Mouse (Mus musculus) testis, adult 2 months (tissue): Measurements from ENCODE around the gene Gtf3c4. TPM values are rescaled to one million over a fixed set of nuclear protein-coding genes. Genes with fewer than 3 reads are reported as not detected.
A peak's percentile ranks its signal among the peaks of the same experiment; 100 is the strongest.

Source experiments
- H3K27ac ChIP-seq: fragments of 200-500 bp; 2 replicates; pipeline ENCODE4 v1.5.1; 2012; ENCODE audit warnings: low read depth, low read length; ENCODE audit not compliant: control insufficient read depth, insufficient read depth
- H3K27me3 ChIP-seq: fragments of 200-500 bp; 2 replicates; pipeline ENCODE4 v1.6.1; 2012; ENCODE audit warnings: mild to moderate bottlenecking, low read length, moderate library complexity; ENCODE audit not compliant: control insufficient read depth, insufficient read depth
- H3K36me3 ChIP-seq: fragments of 200-500 bp; 2 replicates; pipeline ENCODE4 v1.6.1; 2012; ENCODE audit warnings: mild to moderate bottlenecking, low read length; ENCODE audit not compliant: control insufficient read depth, insufficient read depth
- H3K4me1 ChIP-seq: fragments of 200-500 bp; 2 replicates; pipeline ENCODE4 v1.6.1; 2012; ENCODE audit warnings: low read length; ENCODE audit not compliant: control insufficient read depth, insufficient read depth
- H3K4me3 ChIP-seq: fragments of 200-500 bp; 2 replicates; pipeline ENCODE4 v1.5.1; 2012; ENCODE audit warnings: low read depth, mild to moderate bottlenecking, low read length, moderate library complexity, mixed read lengths; ENCODE audit not compliant: control insufficient read depth
- CTCF ChIP-seq: fragments of 200-500 bp; IDR thresholded peaks from 2 replicates; pipeline ENCODE4 v1.5.1; 2012; ENCODE audit warnings: low read depth, mild to moderate bottlenecking, inconsistent platforms, low read length, moderate library complexity; ENCODE audit not compliant: control insufficient read depth, insufficient read depth, insufficient replicate concordance
- POLR2A ChIP-seq: fragments of 200-500 bp; IDR thresholded peaks from 2 replicates; pipeline ENCODE4 v1.6.1; 2012; ENCODE audit warnings: low read depth, mild to moderate bottlenecking, inconsistent platforms, low read length, moderate library complexity; ENCODE audit not compliant: control insufficient read depth
- polyA plus RNA-seq: library from polyadenylated mRNA; depleted of rRNA; stranded (reverse); fragments of >200 nt; gene quantifications from 2 replicates; pipeline ENCODE4 v1.2.3, GENCODE M21; 2012

Gene Gtf3c4
- polyA plus RNA-seq, 1 experiment = 12.2 TPM

GRCm38 (mm10) chr2:28860678-28861423, 20.7 kb upstream of the Gtf3c4 start:
- no peak for TF ChIP-seq CTCF
- Histone ChIP-seq H3K36me3 (peaks cover 5% of the 10 kb centered on the region), H3K27ac (no peak overlapping the region)

GRCm38 (mm10) chr2:28859303-28859702, 19.1 kb upstream of the Gtf3c4 start:
- Histone ChIP-seq H3K4me3 (no peak overlapping the region), H3K27ac (no peak overlapping the region), H3K36me3 (peaks cover 5% of the 10 kb centered on the region), H3K4me1 (no peaks in the 10 kb centered on the region), H3K27me3 (no peaks in the 10 kb centered on the region)
- TF ChIP-seq POLR2A (no peak), CTCF (no peak)

More at GRCm38 (mm10) chr2:28860678-28861423, 20.7 kb upstream of the Gtf3c4 start:
- H3K4me3 ChIP-seq = no peak overlapping the region
- no peaks in the 10 kb centered on the region for H3K27me3 ChIP-seq
- no peaks in the 10 kb centered on the region for H3K4me1 ChIP-seq

GRCm38 (mm10) chr2:28855773-28856172, 15.6 kb upstream of the Gtf3c4 start:
- TF ChIP-seq POLR2A = no peak
- no peak for TF ChIP-seq CTCF
- Histone ChIP-seq H3K36me3 (peaks cover 3% of the 10 kb centered on the region), H3K4me1 (no peaks in the 10 kb centered on the region), H3K27me3 (no peaks in the 10 kb centered on the region), H3K27ac (no peak overlapping the region), H3K4me3 (no peak overlapping the region)

- Histone ChIP-seq H3K4me3 (no peak overlapping the region), H3K27ac (no peak overlapping the region), H3K36me3 (peaks cover 2% of the 10 kb centered on the region), H3K4me1 (no peaks in the 10 kb centered on the region), H3K27me3 (no peaks in the 10 kb centered on the region)
- TF ChIP-seq CTCF (no peak), POLR2A (no peak)
These were observed 12.4 kb upstream of the Gtf3c4 start for GRCm38 (mm10) chr2:28852594-28852993.

GRCm38 (mm10) chr2:28848879-28849278, 8.7 kb upstream of the Gtf3c4 start:
- H3K27me3 ChIP-seq = no peaks in the 10 kb centered on the region
- H3K27ac ChIP-seq = no peak overlapping the region
- no peaks in the 10 kb centered on the region for H3K4me1 ChIP-seq
- peaks cover 3% of the 10 kb centered on the region for H3K36me3 ChIP-seq
- no peak for TF ChIP-seq CTCF
- no peak for TF ChIP-seq POLR2A
- H3K4me3 ChIP-seq = no peak overlapping the region

GRCm38 (mm10) chr2:28842042-28842441, 1.9 kb upstream of the Gtf3c4 start:
- peaks cover 2% of the 10 kb centered on the region for H3K4me1 ChIP-seq
- H3K4me3 ChIP-seq = no peak overlapping the region
- no peaks in the 10 kb centered on the region for H3K27me3 ChIP-seq
- H3K27ac ChIP-seq = no peak overlapping the region
- TF ChIP-seq CTCF = no peak
- TF ChIP-seq POLR2A = no peak
- H3K36me3 ChIP-seq = no peaks in the 10 kb centered on the region; the same call in 1 of the 2 replicates

- peaks cover 2% of the 10 kb centered on the region; the same call in 1 of the 2 replicates for H3K36me3 ChIP-seq
These were observed 499 bp downstream of the Gtf3c4 start for GRCm38 (mm10) chr2:28839501-28840221.

More at GRCm38 (mm10) chr2:28839501-28840221, 499 bp downstream of the Gtf3c4 start:
- Histone ChIP-seq H3K4me1 (peaks cover 2% of the 10 kb centered on the region), H3K4me3 (peak overlapping the region; percentile 90), H3K27me3 (no peaks in the 10 kb centered on the region), H3K27ac (peak overlapping the region; percentile 86)
- no peak for TF ChIP-seq POLR2A
- TF ChIP-seq CTCF = no peak
